Mouse (Mus musculus): ENCODE data around the gene Vps18. TPM values are rescaled to one million over a fixed set of nuclear protein-coding genes. Genes with fewer than 3 reads are reported as not detected.

The Vps18 gene
- polyA plus RNA-seq, 1 experiment: 0.73 TPM

- TF ChIP-seq TAL1 (IDR thresholded peaks at IDR 0.05; ENCODE audit: low read length) (no peak), GATA1 (IDR thresholded peaks at IDR 0.05; ENCODE audit: low read length) (no peak)
- H3K4me1 ChIP-seq (ENCODE audit: control insufficient read depth): peaks cover 55% of the 10 kb centered on the region
- no peak overlapping the region for H3K4me3 ChIP-seq (replicated peaks)
- H3K9me3 ChIP-seq (ENCODE audit: control insufficient read depth, low read length): peaks cover 9% of the 10 kb centered on the region; the same call in 1 of the 2 replicates
- H3K27me3 ChIP-seq (ENCODE audit: control insufficient read depth): peaks cover 87% of the 10 kb centered on the region
- no peaks in the 10 kb centered on the region for H3K36me3 ChIP-seq (ENCODE audit: control insufficient read depth)
These were observed 35.5 kb downstream of the Vps18 start for GRCm38 (mm10) chr2:119323866-119324575.

GRCm38 (mm10) chr2:119324576-119325318, 36.2 kb downstream of the Vps18 start:
- no peaks in the 10 kb centered on the region for H3K36me3 ChIP-seq (ENCODE audit: control insufficient read depth)
- peaks cover 9% of the 10 kb centered on the region; the same call in 1 of the 2 replicates for H3K9me3 ChIP-seq (ENCODE audit: control insufficient read depth, low read length)
- TF ChIP-seq TAL1 (IDR thresholded peaks at IDR 0.05; ENCODE audit: low read length) (no peak), GATA1 (IDR thresholded peaks at IDR 0.05; ENCODE audit: low read length) (no peak)
- peaks cover 93% of the 10 kb centered on the region for H3K27me3 ChIP-seq (ENCODE audit: control insufficient read depth)
- H3K4me3 ChIP-seq (replicated peaks): no peak overlapping the region
- H3K4me1 ChIP-seq (ENCODE audit: control insufficient read depth): peaks cover 52% of the 10 kb centered on the region

GRCm38 (mm10) chr2:119325568-119326143, 37.1 kb downstream of the Vps18 start, which contains the start of gene Dll4:
TSS of gene Dll4 (plus strand) at chr2:119325784.
- peaks cover 47% of the 10 kb centered on the region for H3K4me1 ChIP-seq (ENCODE audit: control insufficient read depth)
- peaks cover 9% of the 10 kb centered on the region; the same call in 1 of the 2 replicates for H3K9me3 ChIP-seq (ENCODE audit: control insufficient read depth, low read length)
- peaks cover 96% of the 10 kb centered on the region for H3K27me3 ChIP-seq (ENCODE audit: control insufficient read depth)
- H3K36me3 ChIP-seq (ENCODE audit: control insufficient read depth): no peaks in the 10 kb centered on the region
- peak within 1 kb of the TSS; percentile 40 for H3K4me3 ChIP-seq (replicated peaks)
- no peak for TF ChIP-seq TAL1 (IDR thresholded peaks at IDR 0.05; ENCODE audit: low read length)
- no peak for TF ChIP-seq GATA1 (IDR thresholded peaks at IDR 0.05; ENCODE audit: low read length)

GRCm38 (mm10) chr2:119326161-119327101, 37.9 kb downstream of the Vps18 start:
- Histone ChIP-seq H3K9me3 (ENCODE audit: control insufficient read depth, low read length) (peaks cover 9% of the 10 kb centered on the region; the same call in 1 of the 2 replicates), H3K36me3 (ENCODE audit: control insufficient read depth) (no peaks in the 10 kb centered on the region), H3K4me1 (ENCODE audit: control insufficient read depth) (peaks cover 41% of the 10 kb centered on the region), H3K4me3 (replicated peaks) (peak overlapping the region; percentile 40), H3K27me3 (ENCODE audit: control insufficient read depth) (peaks cover 97% of the 10 kb centered on the region)
- TF ChIP-seq TAL1 (IDR thresholded peaks at IDR 0.05; ENCODE audit: low read length) (no peak), GATA1 (IDR thresholded peaks at IDR 0.05; ENCODE audit: low read length) (no peak)

GRCm38 (mm10) chr2:119327102-119327480, 38.6 kb downstream of the Vps18 start:
- peaks cover 35% of the 10 kb centered on the region for H3K4me1 ChIP-seq (ENCODE audit: control insufficient read depth)

GRCm38 (mm10) chr2:119327942-119328526, 39.5 kb downstream of the Vps18 start:
- no peak for TF ChIP-seq GATA1 (IDR thresholded peaks at IDR 0.05; ENCODE audit: low read length)
- TF ChIP-seq TAL1 (IDR thresholded peaks at IDR 0.05; ENCODE audit: low read length): no peak
- Histone ChIP-seq H3K4me1 (ENCODE audit: control insufficient read depth) (peaks cover 25% of the 10 kb centered on the region), H3K9me3 (ENCODE audit: control insufficient read depth, low read length) (peaks cover 9% of the 10 kb centered on the region; the same call in 1 of the 2 replicates), H3K4me3 (replicated peaks) (no peak overlapping the region), H3K36me3 (ENCODE audit: control insufficient read depth) (no peaks in the 10 kb centered on the region), H3K27me3 (ENCODE audit: control insufficient read depth) (peaks cover 94% of the 10 kb centered on the region)

More at GRCm38 (mm10) chr2:119327102-119327480, 38.6 kb downstream of the Vps18 start:
- Histone ChIP-seq H3K27me3 (ENCODE audit: control insufficient read depth) (peaks cover 97% of the 10 kb centered on the region), H3K9me3 (ENCODE audit: control insufficient read depth, low read length) (peaks cover 9% of the 10 kb centered on the region; the same call in 1 of the 2 replicates), H3K36me3 (ENCODE audit: control insufficient read depth) (no peaks in the 10 kb centered on the region), H3K4me3 (replicated peaks) (no peak overlapping the region)
- TF ChIP-seq TAL1 (IDR thresholded peaks at IDR 0.05; ENCODE audit: low read length) (no peak), GATA1 (IDR thresholded peaks at IDR 0.05; ENCODE audit: low read length) (no peak)

- no peaks in the 10 kb centered on the region for H3K36me3 ChIP-seq (ENCODE audit: control insufficient read depth)
- H3K4me1 ChIP-seq (ENCODE audit: control insufficient read depth): peaks cover 25% of the 10 kb centered on the region
- peaks cover 89% of the 10 kb centered on the region for H3K27me3 ChIP-seq (ENCODE audit: control insufficient read depth)
- no peak for TF ChIP-seq GATA1 (IDR thresholded peaks at IDR 0.05; ENCODE audit: low read length)
- peaks cover 9% of the 10 kb centered on the region; the same call in 1 of the 2 replicates for H3K9me3 ChIP-seq (ENCODE audit: control insufficient read depth, low read length)
- H3K4me3 ChIP-seq (replicated peaks): no peak overlapping the region
These were observed 40.0 kb downstream of the Vps18 start for GRCm38 (mm10) chr2:119328546-119328945.
